In genomic region chr12:83512783-83513182, GRCm38 (mm10) we compare ENCODE assay signal across 12 mouse cellular contexts. TPM values are rescaled to one million over a fixed set of nuclear protein-coding genes. Genes with fewer than 3 reads are reported as not detected.
DNase-seq lines count a peak whose midpoint lies in the region; ATAC-seq and TF ChIP-seq lines count a peak whose summit lies in the region.
"Had no signal": no experiment of that assay in that cellular context is flagged by ENCODE, and none has a peak within 500 bp of the region (broad histone marks: within the 10 kb centered on the region; RNA-seq: fewer than 3 reads in every experiment).

No protein-coding gene starts in this region.

- H3K4me2 ChIP-seq in midbrain, embryonic 12.5 days (replicated peaks), result no peak overlapping the region
- no peak overlapping the region for H3K4me2 ChIP-seq in midbrain, embryonic 11.5 days
- no peak overlapping the region for H3K4me2 ChIP-seq in embryonic facial prominence, embryonic 15.5 days (replicated peaks)
- H3K4me2 ChIP-seq in forebrain, postnatal 0 days (ENCODE audit: low read depth), result no peak overlapping the region
- no peak overlapping the region for H3K4me2 ChIP-seq in neural tube, embryonic 15.5 days
- H3K4me2 ChIP-seq: liver, embryonic 12.5 days had no signal

- 0 out of 2 replicates have a peak, but pooled peaks cover 11% of the 10 kb centered on the region for H3K4me1 ChIP-seq in midbrain, embryonic 12.5 days
- H3K4me1 ChIP-seq in midbrain, embryonic 11.5 days (ENCODE audit: control insufficient read depth, insufficient read depth, low read length), result no peaks in the 10 kb centered on the region
- H3K4me1 ChIP-seq in embryonic facial prominence, embryonic 15.5 days, result peaks cover 12% of the 10 kb centered on the region
- 0 out of 2 replicates have a peak, but pooled peaks cover 9% of the 10 kb centered on the region for H3K4me1 ChIP-seq in forebrain, postnatal 0 days (ENCODE audit: insufficient read depth)
- peaks cover 11% of the 10 kb centered on the region; the same call in 1 of the 2 replicates for H3K4me1 ChIP-seq in neural tube, embryonic 15.5 days

- H3K27ac ChIP-seq in midbrain, embryonic 12.5 days (replicated peaks), result peak overlapping the region; percentile 39; the same call in 1 of the 2 replicates
- H3K27ac ChIP-seq in midbrain, embryonic 11.5 days (ENCODE audit: low read depth, low read length), result no peak overlapping the region
- 0 out of 2 replicates have a peak overlapping the region, but pooled peaks have one; percentile 4 for H3K27ac ChIP-seq in embryonic facial prominence, embryonic 15.5 days (replicated peaks)
- no peak overlapping the region for H3K27ac ChIP-seq in forebrain, postnatal 0 days (ENCODE audit: low read depth, low read length)
- H3K27ac ChIP-seq in neural tube, embryonic 15.5 days (replicated peaks), result no peak overlapping the region
- H3K27ac ChIP-seq: left cerebral cortex, adult 2 months; liver, embryonic 12.5 days had no signal

- no peak for TF ChIP-seq CTCF in forebrain, postnatal 0 days (IDR thresholded peaks at IDR 0.05; ENCODE audit: low read depth)

- H3K36me3 ChIP-seq in midbrain, embryonic 12.5 days, result no peaks in the 10 kb centered on the region
- no peaks in the 10 kb centered on the region for H3K36me3 ChIP-seq in midbrain, embryonic 11.5 days (ENCODE audit: control insufficient read depth, insufficient read depth, low read length)
- H3K36me3 ChIP-seq in embryonic facial prominence, embryonic 15.5 days, result no peaks in the 10 kb centered on the region
- H3K36me3 ChIP-seq in forebrain, postnatal 0 days (ENCODE audit: insufficient read depth), result no peaks in the 10 kb centered on the region
- no peaks in the 10 kb centered on the region for H3K36me3 ChIP-seq in neural tube, embryonic 15.5 days
- H3K36me3 ChIP-seq: liver, embryonic 12.5 days had no signal

- 60% methylated on average over 4 of the region's 4 CpGs for WGBS in midbrain, embryonic 12.5 days
- WGBS in midbrain, embryonic 11.5 days, result 52% methylated on average over 4 of the region's 4 CpGs
- WGBS in embryonic facial prominence, embryonic 15.5 days, result 23% methylated on average over 4 of the region's 4 CpGs
- WGBS in forebrain, postnatal 0 days, result 11% methylated on average over 4 of the region's 4 CpGs
- WGBS in neural tube, embryonic 15.5 days, result 13% methylated on average over 4 of the region's 4 CpGs

- H3K4me3 ChIP-seq in midbrain, embryonic 12.5 days, result no peak overlapping the region
- no peak overlapping the region for H3K4me3 ChIP-seq in midbrain, embryonic 11.5 days (ENCODE audit: low read depth, low read length)
- no peak overlapping the region for H3K4me3 ChIP-seq in embryonic facial prominence, embryonic 15.5 days (replicated peaks)
- H3K4me3 ChIP-seq in forebrain, postnatal 0 days (ENCODE audit: low read depth, low read length), result no peak overlapping the region
- no peak overlapping the region for H3K4me3 ChIP-seq in neural tube, embryonic 15.5 days (replicated peaks)
- H3K4me3 ChIP-seq: left cerebral cortex, adult 2 months; liver, embryonic 12.5 days had no signal

- no peak for ATAC-seq in midbrain, embryonic 12.5 days (ENCODE audit: low FRiP score, low read depth)
- ATAC-seq in midbrain, embryonic 11.5 days (ENCODE audit: low FRiP score), result no peak
- no peak for ATAC-seq in embryonic facial prominence, embryonic 15.5 days (ENCODE audit: insufficient number of reproducible peaks, low FRiP score, low TSS enrichment, low read depth)
- ATAC-seq in forebrain, postnatal 0 days, result peak; percentile 55
- peak; percentile 61; the same call in 1 of the 2 replicates for ATAC-seq in neural tube, embryonic 15.5 days (ENCODE audit: low FRiP score)
- ATAC-seq: liver, embryonic 12.5 days had no signal

- H3K9me3 ChIP-seq in midbrain, embryonic 12.5 days, result no peaks in the 10 kb centered on the region
- no peaks in the 10 kb centered on the region for H3K9me3 ChIP-seq in midbrain, embryonic 11.5 days (ENCODE audit: control insufficient read depth, low read length)
- no peaks in the 10 kb centered on the region for H3K9me3 ChIP-seq in embryonic facial prominence, embryonic 15.5 days (replicated peaks)
- no peaks in the 10 kb centered on the region for H3K9me3 ChIP-seq in forebrain, postnatal 0 days (ENCODE audit: low read length)
- no peaks in the 10 kb centered on the region for H3K9me3 ChIP-seq in neural tube, embryonic 15.5 days (replicated peaks)
- H3K9me3 ChIP-seq: liver, embryonic 12.5 days had no signal

- H3K27me3 ChIP-seq in midbrain, embryonic 12.5 days, result no peaks in the 10 kb centered on the region
- no peaks in the 10 kb centered on the region for H3K27me3 ChIP-seq in midbrain, embryonic 11.5 days (ENCODE audit: control insufficient read depth, insufficient read depth, low read length)
- no peaks in the 10 kb centered on the region for H3K27me3 ChIP-seq in embryonic facial prominence, embryonic 15.5 days
- no peaks in the 10 kb centered on the region for H3K27me3 ChIP-seq in forebrain, postnatal 0 days (ENCODE audit: insufficient read depth, low read length)
- H3K27me3 ChIP-seq in neural tube, embryonic 15.5 days (replicated peaks), result no peaks in the 10 kb centered on the region

- no peak for DNase-seq in midbrain, embryonic 11.5 days (ENCODE audit: low spot score, missing footprints)
- DNase-seq in forebrain, postnatal 0 days, result no peak
- no peak for DNase-seq in thymus, adult 18-20 months
- no peak for DNase-seq in thymus, postnatal 14 days
- DNase-seq: adrenal gland, adult 8-10 months; gastrocnemius, postnatal 14 days; spleen, adult 18-20 months had no signal

- no peak overlapping the region for H3K9ac ChIP-seq in midbrain, embryonic 12.5 days (replicated peaks)
- no peak overlapping the region for H3K9ac ChIP-seq in midbrain, embryonic 11.5 days (ENCODE audit: low read length)
- no peak overlapping the region for H3K9ac ChIP-seq in embryonic facial prominence, embryonic 15.5 days
- no peak overlapping the region for H3K9ac ChIP-seq in forebrain, postnatal 0 days
- H3K9ac ChIP-seq in neural tube, embryonic 15.5 days (replicated peaks), result no peak overlapping the region
- H3K9ac ChIP-seq: liver, embryonic 12.5 days had no signal

RNA-seq across cellular contexts. Expression of gene Dcaf4, which starts 7.5 kb away (rescaled TPM):
- 27.4 and 30.5 TPM in 2 replicates for polyA plus RNA-seq in midbrain, embryonic 12.5 days (2016; fragmentation: Nextera tagmentation; extraction: Ambion mirVana)
- 21.3 and 23.8 TPM in 2 replicates for polyA plus RNA-seq in midbrain, embryonic 11.5 days (2014; fragmentation: Nextera tagmentation; extraction: Ambion mirVana)
- 47.7 and 48.1 TPM in 2 replicates for polyA plus RNA-seq in embryonic facial prominence, embryonic 15.5 days (2015; fragmentation: Nextera tagmentation; extraction: Ambion mirVana)
- total RNA-seq in forebrain, postnatal 0 days (2014; rRNA removed), result 45.3 and 49.7 TPM in 2 replicates
- polyA plus RNA-seq in forebrain, postnatal 0 days (2015; fragmentation: Nextera tagmentation; extraction: Ambion mirVana), result 42.4 and 42.7 TPM in 2 replicates
- 45.8 and 46.1 TPM in 2 replicates for polyA plus RNA-seq in neural tube, embryonic 15.5 days (2015; fragmentation: Nextera tagmentation; extraction: Ambion mirVana)

RNA-seq across cellular contexts. Expression of gene Dpf3, which starts 25.3 kb away (rescaled TPM):
- 17.4 and 19.3 TPM in 2 replicates for polyA plus RNA-seq in midbrain, embryonic 12.5 days (2016; fragmentation: Nextera tagmentation; extraction: Ambion mirVana)
- polyA plus RNA-seq in midbrain, embryonic 11.5 days (2014; fragmentation: Nextera tagmentation; extraction: Ambion mirVana), result 11.3 and 13.7 TPM in 2 replicates
- polyA plus RNA-seq in embryonic facial prominence, embryonic 15.5 days (2015; fragmentation: Nextera tagmentation; extraction: Ambion mirVana), result 3.9 and 4.6 TPM in 2 replicates
- 11.4 and 15.3 TPM in 2 replicates for total RNA-seq in forebrain, postnatal 0 days (2014; rRNA removed)
- polyA plus RNA-seq in forebrain, postnatal 0 days (2015; fragmentation: Nextera tagmentation; extraction: Ambion mirVana), result 4.9 and 8.1 TPM in 2 replicates
- 14.0 and 15.5 TPM in 2 replicates for polyA plus RNA-seq in neural tube, embryonic 15.5 days (2015; fragmentation: Nextera tagmentation; extraction: Ambion mirVana)

Comparison
In these comparisons a context has a peak if more than half of its experiments do, and no peak if none do; other contexts are left out.
1. H3K27ac ChIP-seq: peak in midbrain, embryonic 12.5 days (single experiment) and embryonic facial prominence, embryonic 15.5 days (single experiment); none in midbrain, embryonic 11.5 days (single experiment), forebrain, postnatal 0 days (single experiment) and neural tube, embryonic 15.5 days (single experiment).
2. ATAC-seq: peak in forebrain, postnatal 0 days (single experiment) and neural tube, embryonic 15.5 days (single experiment); none in midbrain, embryonic 12.5 days (single experiment), midbrain, embryonic 11.5 days (single experiment) and embryonic facial prominence, embryonic 15.5 days (single experiment).